Mouse (Mus musculus) thymus, postnatal 36 days (tissue): ENCODE results near the gene Nptxr.
A peak's percentile ranks its signal among the peaks of the same experiment; 100 is the strongest.

Source experiments
- DNase-seq, 2 experiments: peaks; one replicate each; pipeline ENCODE4 v3.0.0; 2022; ENCODE audit warnings: mixed read lengths in 2 of 2

The Nptxr gene

DNA sequence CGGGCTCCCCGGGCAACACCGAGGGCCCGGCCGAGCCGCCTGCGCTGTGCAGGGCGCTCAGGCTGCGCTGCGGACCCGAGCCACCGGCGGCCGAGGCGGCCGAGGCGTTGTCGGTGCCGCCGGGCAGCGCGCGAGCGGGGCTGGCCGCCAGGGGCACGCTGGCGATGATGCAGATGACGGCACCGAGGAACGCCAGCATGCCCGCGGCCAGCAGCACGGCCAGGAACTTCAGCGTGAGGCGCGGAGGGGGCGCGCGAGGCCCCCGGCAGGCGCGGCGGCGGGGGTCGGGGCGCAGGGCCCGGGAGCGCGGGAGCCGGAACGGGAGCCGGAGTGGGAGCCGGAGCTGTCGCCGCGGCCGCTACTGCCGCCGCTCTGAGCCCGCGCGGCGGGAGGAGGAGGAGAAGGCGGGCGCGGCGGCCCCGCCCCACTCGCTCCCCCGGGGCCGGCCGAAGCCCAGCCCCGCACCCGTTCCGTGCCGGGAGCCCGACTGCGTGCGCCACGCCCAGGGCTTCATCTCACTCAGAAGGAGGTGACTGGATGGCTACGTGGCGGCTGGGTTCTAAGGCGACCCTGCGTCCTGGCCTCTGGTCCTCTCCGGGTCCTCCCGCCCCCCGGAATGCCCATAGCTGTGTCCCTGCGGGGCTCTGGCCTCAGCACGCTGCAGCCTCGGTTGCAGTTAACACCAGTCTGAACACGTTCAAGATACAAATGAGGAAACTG lies at the start of gene Nptxr:
TSS of gene Nptxr (minus strand) at position 415 of the 720 bp plus-strand sequence.
- peak in 1 of 2 experiments; percentile 17 for DNase-seq

DNA sequence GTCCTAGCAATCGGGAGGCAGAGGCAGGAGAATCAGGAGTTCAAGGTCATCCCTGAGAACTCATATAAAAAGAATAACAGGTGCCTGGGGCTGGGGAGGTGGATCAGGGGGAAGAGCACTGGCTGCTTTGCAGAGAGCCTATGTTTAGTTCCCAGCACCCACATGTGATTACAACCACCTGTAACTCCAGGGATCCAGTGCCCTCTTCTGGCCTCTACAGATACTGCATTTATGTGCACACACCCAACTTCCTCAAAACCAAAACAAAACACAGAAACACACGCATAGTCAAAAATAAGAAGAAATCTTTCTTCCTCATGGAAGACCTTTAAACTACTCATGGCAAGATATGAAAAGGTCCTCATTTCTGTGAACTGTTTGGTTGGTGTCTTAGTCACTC lies 45.6 kb upstream of the Nptxr start:
- DNase-seq: no peak

DNA sequence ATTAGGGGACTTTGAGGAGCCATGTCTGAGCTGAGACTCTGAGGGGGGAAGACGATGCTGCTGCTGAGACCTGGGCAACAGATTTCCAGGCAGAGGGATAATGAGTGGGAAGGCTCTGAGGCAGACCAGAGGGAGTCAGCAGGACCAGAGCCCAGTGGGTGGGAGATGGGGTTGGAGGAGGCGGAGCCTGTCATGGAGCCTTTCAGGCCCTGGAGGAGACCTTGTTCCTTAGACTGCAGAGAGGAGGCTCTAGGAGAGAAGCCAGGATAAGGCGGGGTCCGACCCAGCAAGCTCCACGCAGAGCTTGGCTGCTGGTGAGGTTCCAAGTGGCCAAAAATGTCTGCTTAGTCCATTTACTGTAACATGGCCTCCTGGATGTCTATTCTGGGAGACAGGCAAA lies 42.5 kb upstream of the Nptxr start:
- DNase-seq: no peak

DNA sequence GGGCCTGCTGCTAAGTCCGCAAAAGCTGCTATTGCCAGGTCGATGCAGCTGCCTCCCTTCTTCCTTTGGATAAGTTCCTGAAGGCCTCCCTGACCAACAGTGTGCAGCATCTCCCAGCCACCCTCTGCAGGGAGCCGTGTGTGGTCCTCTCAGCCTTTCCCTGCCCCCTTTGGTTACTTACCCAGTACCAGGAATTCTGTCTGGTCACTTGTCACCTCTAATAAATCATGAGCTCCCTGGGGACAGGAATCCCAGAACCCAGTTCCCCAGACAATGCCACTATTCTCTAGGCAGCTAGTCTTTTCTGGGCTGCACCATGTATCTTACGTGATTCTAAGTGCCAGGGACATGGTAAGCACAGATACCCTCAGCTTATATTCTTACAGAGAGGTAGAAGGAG lies 41.4 kb upstream of the Nptxr start:
- no peak for DNase-seq

DNA sequence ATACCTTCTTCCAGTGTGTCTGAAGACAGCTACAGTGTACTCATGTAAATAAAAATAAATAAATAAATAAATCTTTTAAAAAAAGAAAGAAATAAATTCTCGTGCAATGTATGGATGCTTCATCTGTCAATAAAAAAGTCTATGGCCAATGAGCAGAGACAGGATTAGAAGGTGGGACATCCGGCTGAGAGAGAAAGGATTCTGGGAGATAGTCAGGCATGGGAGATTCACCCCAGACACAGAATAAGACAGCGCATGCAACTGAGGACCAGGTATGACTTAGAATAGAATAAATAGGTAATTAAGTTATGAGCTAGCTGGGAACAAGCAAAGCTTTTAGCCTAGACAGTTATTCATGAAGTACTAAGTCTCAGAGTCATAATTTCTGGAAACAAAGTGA lies 38.4 kb upstream of the Nptxr start:
- DNase-seq: no peak

DNA sequence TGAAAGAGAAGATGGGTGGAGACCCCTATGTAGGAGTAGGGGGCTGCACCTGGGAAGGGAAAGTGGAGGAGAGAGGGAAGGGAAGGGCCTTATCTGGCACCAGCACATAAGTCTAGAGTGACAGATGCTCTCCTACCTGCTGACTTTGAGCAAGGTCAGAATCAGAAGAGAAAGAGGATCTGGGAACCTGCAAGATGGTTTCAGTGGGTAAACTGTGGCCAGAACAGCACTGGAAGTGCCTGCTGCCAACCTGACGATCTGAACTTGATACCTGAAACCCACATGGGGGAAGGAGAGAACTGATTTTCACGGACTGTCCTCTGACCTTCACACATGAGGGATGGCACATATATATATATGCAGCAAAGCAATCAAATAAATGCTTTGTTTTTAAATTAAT lies 35.7 kb upstream of the Nptxr start:
- no peak for DNase-seq

DNA sequence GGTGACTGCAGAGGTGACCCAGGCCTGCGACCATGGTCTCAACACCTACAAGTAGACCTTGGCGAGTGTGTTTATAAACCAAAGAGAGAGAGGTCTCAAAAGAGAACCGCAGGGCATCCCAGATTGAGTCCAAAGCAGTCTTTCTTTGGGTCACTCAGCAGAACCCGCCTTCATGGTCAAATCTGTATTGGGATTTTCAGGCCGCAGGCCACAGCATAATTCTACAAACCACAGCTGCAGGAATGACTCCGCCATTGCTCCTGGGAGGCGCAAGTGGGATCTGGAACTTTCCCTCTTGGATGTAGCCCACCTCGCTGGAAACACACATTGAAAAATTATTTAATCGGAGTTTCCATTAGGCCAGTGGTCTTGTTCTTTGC lies 30.3 kb upstream of the Nptxr start:
- DNase-seq: no peak

DNA sequence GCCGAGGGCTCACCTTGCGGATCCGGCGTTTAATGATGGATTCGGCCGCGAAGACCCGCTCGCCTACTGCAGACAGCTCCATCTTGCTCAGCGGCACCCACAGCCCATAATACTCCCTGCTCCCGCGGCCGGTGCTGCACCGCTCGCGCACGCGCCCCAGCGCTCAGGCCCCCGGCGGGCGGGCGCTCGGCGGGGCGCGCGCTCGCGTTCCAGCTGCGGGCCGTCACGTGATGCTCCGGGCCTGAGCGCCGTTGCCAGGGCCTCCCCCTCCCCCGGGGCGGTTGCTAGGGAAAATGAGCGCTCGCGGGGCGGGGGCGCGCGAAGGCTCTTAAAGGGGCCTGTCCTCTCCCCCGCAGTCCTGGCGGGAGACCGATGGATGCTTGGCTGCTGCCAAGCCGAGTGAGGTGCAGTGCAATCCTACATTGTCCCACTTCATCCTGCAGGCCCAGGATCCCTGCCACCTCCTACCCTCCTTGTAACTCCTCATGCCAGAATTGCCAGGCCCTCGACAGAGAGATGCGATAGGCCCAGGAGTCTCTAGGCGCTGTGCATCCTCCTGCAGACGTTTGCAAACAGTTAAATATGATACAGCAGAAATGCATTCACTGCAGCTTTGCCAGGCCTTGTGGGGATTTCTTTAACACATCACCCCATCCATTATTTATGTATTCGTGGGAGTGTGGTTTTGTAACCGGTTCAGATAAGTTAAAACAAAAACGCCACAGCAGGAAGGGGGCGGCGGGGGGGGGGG lies 29.7 kb upstream of the Nptxr start, which contains the start of the genes Npcd and Cbx6:
TSS of gene Npcd (minus strand) at position 108 of the 751 bp plus-strand sequence.
TSS of gene Cbx6 (minus strand) at position 559 of the 751 bp plus-strand sequence.
- peak; percentile 97 for DNase-seq

DNA sequence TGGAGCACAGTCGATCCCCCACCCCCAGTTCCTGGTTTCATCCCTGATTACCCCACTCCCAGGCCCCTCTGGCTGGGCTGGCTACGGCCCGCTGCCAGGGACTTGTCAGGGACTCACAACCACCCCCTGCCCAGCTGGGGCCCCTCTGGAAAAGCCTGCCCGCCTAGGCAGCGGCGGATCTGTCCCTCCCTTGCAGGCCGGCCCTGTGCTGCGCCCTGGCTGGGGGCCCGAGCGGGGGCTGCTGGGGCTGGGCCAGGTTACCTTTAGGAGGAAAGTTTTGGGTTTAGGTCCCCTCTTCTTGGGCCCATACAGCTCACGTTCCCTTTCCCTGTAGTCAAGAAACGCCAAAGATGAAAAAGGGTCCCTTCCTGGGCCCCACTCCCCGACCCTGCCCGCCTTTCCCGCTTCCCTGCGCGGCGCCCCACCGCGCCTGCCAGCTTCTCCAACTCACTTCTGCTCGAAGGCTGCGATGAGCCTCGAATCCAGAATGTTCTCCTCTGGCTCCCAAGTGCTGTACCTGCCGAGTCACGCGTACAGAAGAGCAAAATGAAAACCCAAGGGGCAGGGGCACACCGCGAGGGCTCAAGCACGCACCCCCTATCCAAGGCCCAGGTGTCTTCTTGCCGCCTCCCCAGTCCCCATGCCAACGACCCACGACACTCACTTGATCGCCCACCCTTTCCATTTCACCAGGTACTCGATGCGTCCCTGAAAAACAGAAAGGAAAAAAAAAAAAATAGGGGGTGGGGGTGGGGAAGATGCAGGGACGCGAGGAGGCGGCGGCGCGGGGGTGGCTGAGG lies 28.9 kb upstream of the Nptxr start:
- DNase-seq: peak; percentile 53 to 60

DNA sequence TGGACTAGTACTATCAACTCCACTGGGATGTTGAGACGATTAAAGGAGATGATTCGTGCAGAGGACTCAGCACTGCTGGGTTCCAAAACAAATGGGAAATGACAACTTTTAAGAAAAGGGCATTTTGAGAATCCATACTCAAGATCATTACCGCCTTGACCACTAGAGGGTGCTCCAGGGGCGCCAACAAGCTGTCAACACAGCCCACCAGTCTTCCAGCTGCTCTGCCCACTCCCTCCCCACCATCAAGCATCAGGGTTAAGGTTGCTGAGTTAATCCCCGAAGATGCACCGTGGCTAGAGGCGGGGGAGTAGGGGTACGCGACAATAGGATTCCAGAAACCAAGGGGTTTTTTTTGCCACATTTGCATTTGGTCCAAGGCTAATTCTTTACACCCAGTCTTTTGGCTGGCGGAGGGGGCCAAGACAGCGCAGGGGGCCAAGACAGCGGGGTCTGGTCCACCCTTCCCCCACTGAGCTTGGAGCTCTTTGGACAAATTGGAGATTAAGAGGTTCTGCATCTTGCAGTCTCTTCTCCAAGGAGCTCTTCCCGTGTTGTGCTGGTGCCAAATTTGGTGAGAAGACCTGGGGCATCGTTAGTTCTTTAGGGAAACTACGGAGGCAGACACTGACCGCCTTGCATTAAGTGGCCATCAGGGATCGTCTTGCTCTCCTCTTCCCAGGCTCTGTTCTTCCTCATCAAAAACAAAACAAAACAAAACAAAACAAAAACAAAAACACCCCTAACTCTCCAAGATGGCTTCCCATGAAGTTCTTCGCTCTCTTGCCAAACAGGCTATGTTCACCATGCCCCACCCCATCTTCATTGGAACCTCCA lies 27.7 kb upstream of the Nptxr start:
- peak; percentile 74 to 77 for DNase-seq

DNA sequence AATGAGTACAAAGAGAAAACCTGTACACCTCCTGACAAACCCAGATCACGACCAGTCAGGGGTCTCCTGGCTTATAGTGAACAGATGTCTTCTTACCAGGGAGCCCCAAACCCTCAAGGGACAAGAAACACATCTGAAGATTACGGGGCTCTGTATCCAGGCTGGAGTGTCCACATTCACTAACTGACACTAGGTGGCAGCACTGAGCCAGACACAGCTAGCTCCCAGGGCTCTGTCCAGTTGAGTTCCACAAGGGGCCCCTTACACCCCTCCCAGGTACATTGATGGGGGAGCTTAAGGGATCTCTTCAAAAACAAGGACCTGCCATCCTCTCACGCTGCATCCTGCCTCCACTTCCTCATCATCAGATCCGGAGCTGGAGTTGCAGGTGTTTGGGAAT lies 25.8 kb upstream of the Nptxr start:
- DNase-seq: peak; percentile 58 to 67

DNA sequence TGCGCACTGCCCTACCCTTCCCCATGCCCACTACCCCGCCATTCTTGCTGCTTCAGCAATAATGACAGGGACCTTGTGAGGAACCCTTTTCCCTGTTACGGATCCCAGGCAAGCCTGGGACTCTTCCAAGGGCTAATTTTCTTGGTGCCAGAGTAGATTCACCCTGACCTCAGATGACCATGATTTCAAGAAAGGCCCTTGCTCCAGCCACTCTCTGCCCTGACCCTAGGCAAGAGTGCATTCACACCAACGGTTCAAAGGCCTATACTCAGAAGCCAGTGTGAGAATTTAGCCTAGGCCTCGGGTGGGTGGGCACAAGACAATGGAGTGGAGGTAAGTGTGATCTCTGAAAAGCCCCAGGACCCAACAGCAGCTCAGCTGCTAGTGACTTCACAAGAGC lies 24.9 kb upstream of the Nptxr start:
- DNase-seq: no peak

DNA sequence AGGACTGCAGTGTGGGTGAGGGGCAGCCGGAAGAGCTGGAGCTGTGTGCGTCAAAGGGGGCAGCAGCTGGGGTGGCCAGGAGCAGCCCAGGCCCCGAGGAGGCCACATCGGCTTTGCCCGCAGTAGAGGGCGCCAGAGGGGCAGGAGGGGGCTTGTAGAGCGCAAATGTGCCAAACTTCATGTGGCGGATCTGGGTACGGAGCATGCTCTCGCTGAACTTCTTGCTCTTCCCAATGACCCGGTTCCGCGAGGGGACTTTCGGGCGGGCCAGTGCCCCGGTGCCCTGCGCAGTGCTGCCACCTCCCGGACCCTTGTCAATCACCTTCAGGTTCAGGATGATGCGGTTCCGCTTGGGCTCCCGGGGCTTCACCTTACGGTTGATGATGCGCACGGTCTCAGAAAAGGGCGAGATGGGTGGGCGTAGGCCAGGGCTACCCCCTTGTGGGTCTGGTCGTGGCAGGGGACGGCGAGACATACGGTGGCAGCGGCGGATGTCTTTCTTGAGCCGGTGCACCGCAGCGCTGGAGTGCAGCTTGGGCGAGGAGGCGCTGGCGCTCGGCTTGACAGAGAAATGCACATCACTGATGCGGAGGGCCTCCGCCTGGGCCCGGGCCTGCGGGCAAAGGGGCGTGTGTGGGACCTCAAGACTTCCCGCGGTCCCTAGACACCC lies 23.9 kb upstream of the Nptxr start:
- peak; percentile 33 to 46 for DNase-seq

DNA sequence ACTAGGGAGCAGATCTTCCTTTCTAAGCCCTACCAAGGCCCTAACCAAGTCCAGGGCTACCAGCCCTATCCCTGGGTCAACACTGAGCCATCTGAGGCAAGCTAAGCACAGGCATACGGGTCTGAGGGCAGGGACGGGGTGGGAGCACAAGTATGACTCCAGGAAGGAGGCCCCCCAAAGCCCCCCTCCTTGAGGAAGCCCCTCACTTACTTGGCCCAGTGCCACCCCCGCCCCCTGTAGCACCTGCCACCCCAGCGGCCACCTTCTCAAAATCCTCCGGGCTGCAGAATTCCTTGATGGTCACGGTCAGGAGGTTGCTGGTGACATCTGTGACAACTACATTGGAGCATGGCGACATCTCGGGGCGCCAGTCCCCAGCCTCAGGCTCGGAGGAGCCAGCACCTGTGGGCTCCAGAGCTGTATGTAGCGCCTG lies 23.2 kb upstream of the Nptxr start:
- no peak for DNase-seq

DNA sequence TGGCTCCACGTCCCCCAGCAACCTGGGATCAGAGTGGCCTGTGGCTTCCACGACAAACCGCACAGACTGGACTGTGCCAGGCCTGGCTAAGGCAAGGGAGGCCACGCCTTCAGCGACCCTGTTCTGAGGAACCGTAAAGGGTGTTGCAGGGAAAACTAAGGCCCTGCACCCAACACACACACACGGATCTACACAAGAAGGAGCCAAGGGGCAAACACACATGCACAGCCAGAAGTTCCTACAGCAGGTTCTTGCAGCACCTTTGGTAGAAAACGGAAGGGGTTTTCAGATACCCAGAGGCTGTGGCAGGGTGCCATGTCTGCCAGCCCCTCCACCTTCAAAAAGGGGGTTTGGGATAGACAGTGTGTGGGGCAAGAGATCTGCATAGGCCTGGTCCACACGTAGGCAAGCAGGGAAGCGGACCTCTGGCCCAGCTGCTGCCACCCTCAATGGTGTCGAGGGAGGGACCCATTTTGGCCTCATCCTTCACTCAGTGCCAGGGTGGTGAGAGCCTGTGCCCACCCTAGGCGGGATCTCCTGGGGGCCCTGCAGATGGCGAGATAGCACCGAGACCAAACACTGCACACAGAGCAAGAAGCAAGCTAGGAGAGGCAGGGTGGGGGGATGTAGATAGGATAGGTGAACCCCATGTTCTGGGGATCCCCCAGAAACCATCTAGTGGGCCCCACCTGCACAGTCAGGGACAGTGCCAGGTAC lies 22.7 kb upstream of the Nptxr start:
- no peak for DNase-seq

DNA sequence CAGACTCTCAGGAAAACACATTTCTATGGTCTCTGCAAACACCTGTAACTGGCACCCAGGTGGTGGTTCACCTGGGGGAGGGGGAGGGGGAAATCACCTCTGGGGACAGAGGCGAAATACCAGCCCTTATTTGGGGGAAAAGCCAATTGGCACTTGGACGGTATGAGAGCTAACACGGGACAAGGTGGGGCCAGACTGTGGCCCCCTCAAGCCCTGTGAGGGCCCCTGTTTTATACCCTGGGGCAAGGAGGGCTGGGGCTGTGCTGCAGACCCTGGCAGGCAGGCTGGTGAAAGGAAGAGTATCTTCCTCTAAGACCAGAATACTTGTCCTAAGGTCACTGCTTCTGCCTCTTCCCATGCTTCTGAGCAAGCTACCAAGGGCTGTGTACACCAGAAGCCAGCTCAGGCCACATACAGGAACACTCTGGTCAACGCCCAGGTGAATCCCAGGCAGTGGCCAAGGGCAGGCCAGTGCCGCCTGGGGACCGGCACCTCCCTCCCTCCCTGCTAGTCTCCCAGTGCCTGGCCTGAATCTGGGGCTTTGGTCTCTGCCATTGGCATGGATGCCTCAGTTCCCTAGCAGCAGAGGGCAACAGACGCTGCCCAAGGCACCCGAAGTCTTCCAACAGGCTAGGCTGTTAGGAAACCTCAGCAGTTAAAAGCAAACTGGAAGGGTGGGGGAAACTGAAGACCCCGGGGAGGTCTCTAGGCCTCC lies 21.8 kb upstream of the Nptxr start:
- no peak for DNase-seq

DNA sequence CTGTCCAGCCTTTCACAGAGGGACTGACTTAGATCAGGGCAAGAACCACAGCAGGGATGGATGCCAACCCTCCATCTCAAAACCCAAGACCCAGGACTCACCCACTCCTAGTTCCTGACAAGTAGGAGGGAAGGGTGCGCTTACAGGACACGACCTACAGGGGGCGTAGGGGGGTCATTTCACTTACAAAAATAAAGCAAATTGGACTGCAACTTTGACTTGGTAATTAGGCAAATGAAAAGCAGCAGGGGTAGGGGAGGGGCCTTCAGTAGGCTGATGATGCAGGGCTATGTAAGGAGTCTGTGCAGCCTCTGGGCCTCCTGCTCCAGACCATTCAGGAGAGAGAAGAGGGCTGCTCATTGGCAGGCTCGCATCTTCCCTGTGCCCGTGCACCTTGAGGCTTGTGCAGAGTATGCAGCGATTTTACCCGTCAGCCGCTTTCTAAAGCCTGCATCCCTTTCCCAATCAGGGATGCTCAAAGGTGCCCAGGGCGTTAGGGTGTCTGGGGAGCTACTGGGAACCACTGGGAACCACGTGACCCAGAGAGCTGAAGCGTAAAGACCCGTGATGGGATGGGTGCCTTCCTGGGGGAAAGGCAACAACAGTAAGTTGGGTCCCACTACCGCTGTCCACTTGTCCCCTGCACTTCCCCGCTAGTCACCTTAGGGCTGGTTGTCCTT lies 20.7 kb upstream of the Nptxr start:
- DNase-seq: peak in 1 of 2 experiments; percentile 20

DNA sequence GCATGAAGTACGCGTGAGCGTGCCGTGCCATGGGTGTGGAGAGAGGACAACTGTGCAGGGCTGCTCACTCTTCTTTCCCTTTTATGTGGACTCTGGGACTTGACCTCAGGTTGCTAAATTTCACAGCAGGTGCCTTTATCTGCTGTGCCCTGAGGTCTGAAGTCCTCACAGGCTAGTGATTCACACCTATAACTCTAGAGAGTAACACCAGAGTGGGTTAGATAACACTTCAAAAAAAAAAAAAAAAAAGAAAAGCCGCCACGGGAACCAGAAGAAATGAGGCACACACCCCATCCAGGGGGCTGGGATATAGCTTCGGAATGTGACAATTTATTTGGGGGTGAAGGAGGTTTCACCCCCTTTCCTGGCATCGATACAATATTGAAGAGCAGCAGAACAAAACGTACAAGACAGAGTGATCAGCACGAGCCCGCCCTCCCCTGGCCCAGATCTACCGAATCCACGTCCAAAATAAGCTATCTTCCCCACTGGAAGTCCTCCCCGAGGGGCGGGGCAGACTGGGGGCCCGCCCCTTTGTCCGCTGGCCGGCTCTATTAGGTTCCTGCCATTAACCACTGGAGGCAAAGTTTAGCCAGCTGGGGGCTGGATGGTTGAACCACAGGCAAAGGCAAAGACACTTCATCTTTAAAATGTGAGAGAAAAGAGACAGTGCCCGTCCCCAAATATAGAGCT lies 19.2 kb upstream of the Nptxr start:
- no peak for DNase-seq
